Mouse (Mus musculus) cerebellum, postnatal 14 days (tissue): ENCODE data around the gene Shisa9.
"Not testable (repeated sequence)": the region's sequence is repeated elsewhere in the genome, so short reads cannot be mapped to it uniquely, and the experiment has no call there.

Source experiments
- DNase-seq, 2 experiments: peaks; one replicate each; pipeline ENCODE4 v3.0.0; 2021; ENCODE audit warnings: mixed read lengths in 2 of 2

Shisa9 gene

DNA sequence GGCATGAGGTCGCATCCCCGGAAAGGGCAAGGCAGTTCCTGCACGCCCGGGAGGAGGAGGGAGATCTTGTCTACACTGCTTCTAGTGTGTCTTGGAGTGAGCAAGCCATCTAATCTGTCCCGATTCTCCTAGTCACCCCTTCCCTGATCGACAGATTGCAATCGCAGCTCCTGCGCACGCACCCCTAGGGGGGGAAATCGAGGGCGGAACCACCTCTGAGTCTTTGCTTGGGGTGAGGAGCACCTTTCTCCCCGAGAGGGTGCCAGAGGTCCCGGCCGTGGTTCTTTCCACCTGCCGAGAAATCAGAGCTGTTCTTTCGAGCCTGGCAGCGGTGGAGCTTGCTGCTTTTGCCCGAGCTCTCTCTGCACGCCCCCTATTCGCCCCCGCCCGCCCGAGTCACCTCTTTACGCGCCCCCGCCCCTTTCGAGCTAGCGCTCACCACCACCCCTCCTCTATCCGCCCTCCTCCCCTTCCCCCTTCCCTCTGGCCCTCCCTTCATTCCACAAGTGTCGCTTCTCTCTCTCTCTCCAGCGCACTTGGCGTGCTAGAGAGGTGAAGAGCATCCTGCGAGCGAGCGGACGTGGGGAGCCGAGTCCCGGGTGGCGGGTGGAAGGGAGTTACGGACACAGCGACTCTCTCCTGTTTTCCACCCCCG lies at the start of gene Shisa9:
Gene Shisa9 (plus strand): TSS at position 498 of the 655 bp plus-strand sequence.
- DNase-seq, result peak; percentile 46 to 59

- DNase-seq, result peak; percentile 77 to 81
These were observed 43.4 kb upstream of the Shisa9 start for GRCm38 (mm10) chr16:11940477-11940876.

DNA sequence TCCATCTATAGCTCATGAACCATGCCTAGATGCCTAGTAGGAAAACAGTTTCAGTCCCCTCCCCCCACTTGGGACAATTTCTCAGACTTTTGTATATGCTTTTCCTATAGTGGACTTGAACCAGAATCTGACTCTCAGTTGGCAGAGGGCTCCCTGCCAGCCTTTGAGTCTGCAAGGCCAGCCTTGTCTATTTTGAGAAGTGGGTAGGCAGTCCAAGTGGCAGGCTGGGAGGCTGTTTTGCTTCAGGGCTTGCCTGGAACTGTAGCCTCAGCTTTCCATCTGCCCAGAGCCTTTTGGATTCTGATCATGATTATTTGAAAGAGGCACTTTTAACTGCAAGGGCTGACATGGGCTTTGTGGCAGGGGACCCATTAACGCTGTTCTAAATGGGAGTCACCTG lies 23.2 kb upstream of the Shisa9 start:
- DNase-seq, result peak; percentile 68 to 71

DNA sequence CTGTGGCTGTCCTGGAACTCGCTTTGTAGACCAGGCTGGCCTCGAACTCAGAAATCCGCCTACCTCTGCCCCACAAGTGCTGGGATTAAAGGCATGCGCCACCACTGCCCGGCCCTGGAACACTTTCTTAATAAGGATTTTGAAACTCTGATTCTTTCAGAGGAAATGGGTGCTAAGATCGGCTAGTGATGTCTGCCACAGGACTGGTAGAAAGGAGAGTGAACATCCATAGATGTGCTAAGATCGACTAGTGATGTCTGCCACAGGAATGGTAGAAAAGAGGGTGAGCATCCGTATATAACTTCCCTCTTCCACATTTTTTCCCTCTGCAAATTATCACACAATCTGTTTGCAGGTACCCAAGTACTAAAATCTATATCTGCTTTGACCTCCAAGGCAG lies 17.9 kb upstream of the Shisa9 start:
- no peak for DNase-seq

DNA sequence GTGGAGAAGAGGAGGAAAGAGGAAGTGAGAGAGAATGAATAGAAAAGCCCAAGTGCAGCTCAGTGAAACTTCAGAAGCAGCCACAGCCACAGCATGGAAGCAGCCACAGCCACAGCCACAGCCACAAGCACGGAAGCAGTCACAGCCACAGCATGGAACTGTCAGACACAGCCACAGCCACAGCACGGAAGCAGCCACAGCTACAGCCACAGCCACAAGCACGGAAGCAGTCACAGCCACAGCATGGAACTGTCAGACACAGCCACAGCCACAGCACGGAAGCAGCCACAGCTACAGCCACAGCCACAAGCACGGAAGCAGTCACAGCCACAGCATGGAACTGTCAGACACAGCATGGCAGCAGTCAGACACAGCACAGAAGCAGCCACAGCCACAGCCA lies 17.1 kb upstream of the Shisa9 start:
- DNase-seq, result not testable (repeated sequence)

DNA sequence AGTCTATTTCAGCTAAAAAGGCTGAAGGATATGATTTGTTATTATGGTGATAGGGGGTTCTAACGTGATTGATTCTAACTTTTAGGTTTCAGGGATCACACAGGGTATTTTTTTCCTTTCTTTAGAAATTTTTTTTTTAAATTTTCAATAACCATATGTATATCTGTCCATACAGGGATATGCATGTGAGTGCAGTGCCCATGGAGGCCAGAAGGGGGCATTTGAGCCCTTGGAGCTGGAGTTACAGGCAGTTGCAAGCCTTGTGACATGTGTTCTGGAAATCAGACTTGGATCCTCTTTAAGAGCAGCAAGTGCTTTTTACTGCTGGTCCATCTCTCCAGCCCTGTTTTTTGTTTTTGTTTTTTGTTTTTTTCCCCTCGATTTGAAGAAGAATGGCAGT lies 16.3 kb upstream of the Shisa9 start:
- no peak for DNase-seq

DNA sequence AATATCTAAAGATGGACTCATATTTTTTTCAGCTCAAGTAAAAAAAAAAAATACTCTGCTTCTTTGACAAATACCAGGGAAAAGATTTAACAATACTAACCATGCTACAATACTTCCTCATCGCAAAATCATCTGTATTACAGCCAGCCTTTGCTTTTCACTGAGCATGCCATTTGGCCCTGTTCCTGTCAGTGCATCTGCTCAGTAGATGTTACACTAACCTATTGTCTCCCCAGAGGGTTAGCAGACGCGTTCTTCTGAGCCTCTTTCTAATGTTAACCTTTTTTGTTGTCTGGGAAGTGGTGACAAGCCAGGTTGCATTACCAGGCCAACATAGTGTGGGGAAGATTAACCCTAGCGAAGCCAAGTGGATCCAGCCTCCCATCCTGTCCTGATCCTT lies 10.2 kb upstream of the Shisa9 start:
- DNase-seq, result peak in 1 of 2 experiments; percentile 25

DNA sequence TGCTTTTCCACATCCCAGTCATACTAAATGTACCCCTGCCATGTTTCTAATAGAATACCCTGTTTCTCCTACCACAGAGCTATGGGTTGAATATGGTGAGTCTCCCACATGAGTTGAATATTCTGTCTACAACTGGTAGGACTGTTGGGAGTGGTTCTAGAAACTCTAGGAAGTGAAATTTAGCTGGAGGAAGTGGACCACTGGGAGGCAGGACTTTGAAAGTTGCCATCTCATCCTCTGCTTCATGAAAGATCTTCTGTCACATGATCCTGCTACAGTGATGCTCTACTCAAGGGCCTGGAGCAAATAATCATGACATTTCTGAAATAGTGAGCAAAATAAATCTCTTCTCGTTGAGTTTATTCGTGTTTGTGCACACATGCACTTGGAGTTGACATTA lies 7.2 kb upstream of the Shisa9 start:
- DNase-seq, result no peak

GRCm38 (mm10) chr16:11980764-11981163 lies 3.1 kb upstream of the Shisa9 start:
- peak; percentile 68 to 72 for DNase-seq

DNA sequence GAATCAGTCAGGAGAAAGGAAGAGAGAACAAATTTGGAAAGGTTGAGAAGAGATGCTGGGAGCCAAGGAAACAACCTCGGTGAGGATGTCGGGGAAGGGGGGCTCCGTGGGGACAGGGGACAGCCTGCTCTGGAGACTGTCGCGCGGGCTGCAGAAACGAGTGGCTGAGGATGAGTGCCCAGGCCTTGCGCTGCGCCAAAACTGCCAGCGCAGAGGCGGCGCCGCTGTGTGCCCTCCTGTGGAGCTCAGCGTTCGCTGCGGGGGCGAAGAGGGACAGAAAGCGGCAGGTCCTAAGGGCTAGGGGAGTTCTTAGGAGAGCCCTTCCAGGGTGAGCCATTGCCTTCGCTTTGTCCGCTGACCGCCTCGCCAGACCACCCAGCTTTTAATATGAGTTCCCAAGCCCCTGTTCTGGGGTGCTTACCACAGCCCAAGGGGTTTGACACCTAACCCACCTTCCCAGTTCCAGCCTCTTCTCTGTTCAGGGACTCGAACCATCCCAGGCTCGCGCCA lies 752 bp upstream of the Shisa9 start:
- peak; percentile 31 to 35 for DNase-seq

GRCm38 (mm10) chr16:11984271-11984791 lies 418 bp downstream of the Shisa9 start:
- DNase-seq, result peak; percentile 27 to 43

GRCm38 (mm10) chr16:11987056-11987455 lies 3.1 kb downstream of the Shisa9 start:
- DNase-seq, result peak; percentile 45 to 67

DNA sequence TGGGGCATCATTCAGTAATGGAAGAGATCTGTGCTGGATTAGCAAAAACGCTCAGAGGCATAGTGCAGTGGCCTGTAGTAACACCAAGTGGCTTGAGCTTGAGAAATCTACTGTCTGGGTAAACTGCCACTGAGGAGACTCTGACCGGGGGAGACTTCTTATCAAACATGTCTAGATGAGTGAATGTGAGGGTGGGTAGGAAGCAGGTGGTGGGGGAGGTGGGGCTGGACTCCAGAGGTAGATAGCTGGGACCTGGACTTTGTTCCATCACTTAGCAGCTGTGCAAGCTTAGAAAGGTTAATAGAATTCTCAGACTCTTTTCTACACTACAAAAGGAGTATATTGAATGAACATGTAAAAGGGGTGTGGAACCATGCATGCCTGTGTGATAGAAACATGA lies 21.3 kb downstream of the Shisa9 start:
- DNase-seq, result no peak

- DNase-seq, result no peak
These were observed 26.2 kb downstream of the Shisa9 start for GRCm38 (mm10) chr16:12010136-12010535.

GRCm38 (mm10) chr16:12012747-12013146 lies 28.8 kb downstream of the Shisa9 start:
- DNase-seq, result no peak

GRCm38 (mm10) chr16:12014523-12014922 lies 30.6 kb downstream of the Shisa9 start:
- no peak for DNase-seq

DNA sequence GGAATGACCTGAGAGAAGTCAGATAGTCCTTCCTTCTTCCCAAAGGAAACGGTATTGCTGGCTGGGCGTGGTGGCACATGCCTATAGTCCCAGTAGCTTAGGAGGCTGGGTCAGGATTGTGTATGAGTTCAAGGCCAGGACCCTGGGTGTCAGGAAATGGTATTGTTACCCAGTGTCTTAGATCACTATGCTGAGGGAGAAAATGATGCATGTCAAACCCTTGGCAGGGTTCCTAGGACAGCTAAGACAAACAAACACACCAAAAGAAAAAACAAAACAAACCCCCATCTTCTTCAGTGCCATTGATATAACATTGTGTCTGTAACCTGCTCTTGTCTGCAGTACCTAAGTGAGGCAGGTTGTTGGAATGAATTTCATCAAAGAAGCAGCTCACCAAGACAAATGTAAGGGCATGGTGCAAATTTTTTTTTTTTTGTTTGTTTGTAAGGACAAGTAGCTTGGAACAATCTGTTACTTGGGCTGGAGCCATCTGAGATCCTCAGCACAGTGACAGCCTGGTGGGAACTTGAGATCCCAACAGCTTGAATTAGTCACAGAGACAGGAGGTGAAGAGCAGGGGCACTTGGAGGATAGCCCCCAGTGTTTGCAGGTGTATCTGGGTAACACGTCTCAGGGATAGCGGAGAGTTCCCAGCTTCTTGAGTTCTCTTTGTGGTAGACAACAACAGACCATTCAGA lies 34.2 kb downstream of the Shisa9 start:
- peak in 1 of 2 experiments; percentile 22 for DNase-seq

GRCm38 (mm10) chr16:12020103-12020755 lies 36.3 kb downstream of the Shisa9 start:
- no peak for DNase-seq

- DNase-seq, result peak; percentile 20 to 40
These were observed 48.5 kb downstream of the Shisa9 start for GRCm38 (mm10) chr16:12032441-12032840.

- peak; percentile 69 to 72 for DNase-seq
These were observed 51.0 kb downstream of the Shisa9 start for GRCm38 (mm10) chr16:12034868-12035267.

- peak; percentile 20 to 43 for DNase-seq
These were observed 51.7 kb downstream of the Shisa9 start for GRCm38 (mm10) chr16:12035626-12036025.

DNA sequence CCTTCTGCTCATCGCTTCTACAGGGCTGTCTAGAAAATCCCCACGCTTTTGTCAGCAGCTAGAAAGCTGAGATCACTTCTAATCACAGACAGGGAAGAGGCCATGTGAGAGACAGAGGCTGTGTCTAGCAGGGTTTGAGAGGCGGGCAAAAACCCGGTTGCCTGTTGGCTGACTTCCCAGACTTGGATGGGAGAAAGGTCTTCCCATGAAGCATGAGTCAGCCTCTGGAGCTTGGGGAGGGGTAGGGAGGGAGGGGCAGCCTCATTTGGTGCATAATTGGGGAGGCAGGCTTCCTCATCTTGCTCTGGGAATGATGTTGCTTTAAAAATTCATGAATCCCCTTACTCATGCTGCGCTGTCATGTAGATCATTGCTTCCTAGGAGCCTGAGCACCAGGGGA lies 57.0 kb downstream of the Shisa9 start:
- peak; percentile 61 to 69 for DNase-seq

GRCm38 (mm10) chr16:12052051-12052450 lies 68.1 kb downstream of the Shisa9 start:
- no peak for DNase-seq
